Mouse (Mus musculus): Measurements from ENCODE around the gene Sfxn1. TPM values are rescaled to one million over a fixed set of nuclear protein-coding genes. Genes with fewer than 3 reads are reported as not detected.

The Sfxn1 gene
- 53.5 and 54.0 TPM in 2 replicates for polyA plus RNA-seq (2015; fragmentation: Nextera tagmentation; extraction: Ambion mirVana)

DNA sequence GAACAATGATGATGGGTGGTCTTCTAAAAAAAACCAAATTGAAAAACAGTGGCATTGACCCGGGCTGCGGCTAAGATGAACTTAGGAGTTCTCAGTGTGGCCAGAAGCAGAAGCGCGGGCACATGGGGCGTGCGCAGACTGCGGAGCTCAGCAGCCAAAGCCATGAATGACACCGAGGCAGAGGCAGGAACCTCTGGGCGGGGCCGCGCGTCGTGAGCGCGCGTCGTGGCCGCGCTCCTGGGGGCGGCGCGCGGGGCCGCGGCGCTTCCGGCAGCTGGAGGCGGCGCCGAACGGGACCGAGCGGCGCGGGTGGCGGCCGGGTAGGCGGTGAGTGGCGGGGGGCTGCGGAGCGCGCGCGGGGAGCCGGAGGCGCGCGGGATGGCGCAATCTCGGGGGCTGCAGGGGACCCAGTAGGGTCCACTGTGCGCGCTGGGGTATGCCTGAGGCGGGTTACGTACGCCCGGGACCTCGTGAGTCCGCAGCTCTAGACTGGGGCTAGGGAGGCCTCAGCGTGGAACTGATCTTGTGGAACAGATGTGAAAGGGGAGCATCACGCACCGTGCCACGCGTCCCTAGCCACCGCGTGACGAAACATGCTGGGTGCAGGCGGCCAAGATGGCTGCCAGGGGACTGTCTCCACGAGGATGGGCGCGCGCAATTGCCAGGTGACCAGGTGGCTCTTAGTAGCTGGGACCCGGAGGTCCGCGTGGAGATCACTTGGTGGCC lies at the start of gene Sfxn1:
Gene Sfxn1 (plus strand): TSS at position 264 of the 726 bp plus-strand sequence.
- H3K4me3 ChIP-seq (ENCODE audit: low read depth, low read length): peak within 1 kb of the TSS; percentile 86
- H3K27me3 ChIP-seq (ENCODE audit: control insufficient read depth, insufficient read depth, low read depth, low read length): no peaks in the 10 kb centered on the region
- ATAC-seq (ENCODE audit: low read depth): peak; percentile 86
- under 1% methylated on average over 60 of the region's 74 CpGs for WGBS (ENCODE audit: insufficient replicate concordance)
- no peaks in the 10 kb centered on the region for H3K9me3 ChIP-seq (replicated peaks; ENCODE audit: control insufficient read depth, low read length)
- peak within 1 kb of the TSS; percentile 87 for H3K9ac ChIP-seq (ENCODE audit: low read depth, low read length)
- H3K36me3 ChIP-seq (ENCODE audit: control insufficient read depth, insufficient read depth): no peaks in the 10 kb centered on the region
- H3K4me2 ChIP-seq (ENCODE audit: low read depth, low read length): peak within 1 kb of the TSS; percentile 62
- peaks cover 13% of the 10 kb centered on the region for H3K4me1 ChIP-seq (ENCODE audit: control insufficient read depth, low read depth, low read length)
- H3K27ac ChIP-seq (ENCODE audit: low read length): peak within 1 kb of the TSS; percentile 88

DNA sequence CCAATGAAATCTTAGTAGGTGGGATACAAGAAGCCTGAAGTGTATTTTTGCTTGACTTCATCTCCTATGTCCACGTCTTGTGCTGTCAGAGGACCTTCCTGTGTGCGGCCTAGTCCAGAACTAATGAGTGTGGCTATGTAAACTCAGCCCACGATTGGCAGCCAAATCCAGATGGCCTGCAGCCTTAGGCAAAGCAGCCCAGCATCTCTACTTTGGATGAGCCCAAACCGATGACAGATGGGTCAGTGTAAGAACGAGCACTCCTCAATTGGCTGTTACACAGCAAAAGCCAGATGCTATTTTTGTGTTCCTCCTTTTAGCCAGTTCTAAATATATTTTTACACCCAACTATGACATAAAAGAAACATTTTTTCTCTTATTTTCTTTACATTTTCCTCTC lies 48.4 kb upstream of the Sfxn1 start:
- H3K36me3 ChIP-seq (ENCODE audit: control insufficient read depth, insufficient read depth): no peaks in the 10 kb centered on the region
- no peak overlapping the region for H3K9ac ChIP-seq (ENCODE audit: low read depth, low read length)
- H3K27ac ChIP-seq (ENCODE audit: low read length): no peak overlapping the region
- no peaks in the 10 kb centered on the region for H3K4me1 ChIP-seq (ENCODE audit: control insufficient read depth, low read depth, low read length)
- H3K4me3 ChIP-seq (ENCODE audit: low read depth, low read length): no peak overlapping the region
- H3K27me3 ChIP-seq (ENCODE audit: control insufficient read depth, insufficient read depth, low read depth, low read length): no peaks in the 10 kb centered on the region
- H3K4me2 ChIP-seq (ENCODE audit: low read depth, low read length): no peak overlapping the region
- 67% methylated on average over 5 of the region's 5 CpGs for WGBS (ENCODE audit: insufficient replicate concordance)
- ATAC-seq (ENCODE audit: low read depth): no peak
- H3K9me3 ChIP-seq (replicated peaks; ENCODE audit: control insufficient read depth, low read length): no peaks in the 10 kb centered on the region

DNA sequence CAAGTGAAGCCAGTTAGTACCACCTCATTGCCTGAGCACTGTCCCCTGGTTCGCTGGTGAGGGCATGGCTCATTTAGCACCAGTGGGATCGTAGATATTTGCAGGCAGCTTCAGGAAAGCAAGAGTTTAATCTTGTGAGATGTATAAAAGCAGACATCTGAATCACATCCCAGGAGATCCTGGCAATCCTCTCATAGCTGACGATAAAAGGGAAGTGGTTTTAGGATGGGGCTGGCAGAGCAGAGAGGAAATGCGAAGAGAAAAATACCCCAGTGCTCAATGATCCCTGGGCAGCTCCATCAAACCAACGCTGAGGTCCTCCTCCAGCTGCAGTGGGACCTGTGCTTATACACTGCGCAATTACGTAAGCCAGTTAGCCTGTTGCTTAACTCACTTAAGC lies 44.6 kb upstream of the Sfxn1 start:
- 69% methylated on average over 7 of the region's 7 CpGs for WGBS (ENCODE audit: insufficient replicate concordance)
- Histone ChIP-seq H3K4me1 (ENCODE audit: control insufficient read depth, low read depth, low read length) (no peaks in the 10 kb centered on the region), H3K4me2 (ENCODE audit: low read depth, low read length) (no peak overlapping the region), H3K36me3 (ENCODE audit: control insufficient read depth, insufficient read depth) (no peaks in the 10 kb centered on the region), H3K27ac (ENCODE audit: low read length) (no peak overlapping the region), H3K4me3 (ENCODE audit: low read depth, low read length) (no peak overlapping the region), H3K9me3 (replicated peaks; ENCODE audit: control insufficient read depth, low read length) (no peaks in the 10 kb centered on the region), H3K9ac (ENCODE audit: low read depth, low read length) (no peak overlapping the region), H3K27me3 (ENCODE audit: control insufficient read depth, insufficient read depth, low read depth, low read length) (no peaks in the 10 kb centered on the region)
- ATAC-seq (ENCODE audit: low read depth): no peak

DNA sequence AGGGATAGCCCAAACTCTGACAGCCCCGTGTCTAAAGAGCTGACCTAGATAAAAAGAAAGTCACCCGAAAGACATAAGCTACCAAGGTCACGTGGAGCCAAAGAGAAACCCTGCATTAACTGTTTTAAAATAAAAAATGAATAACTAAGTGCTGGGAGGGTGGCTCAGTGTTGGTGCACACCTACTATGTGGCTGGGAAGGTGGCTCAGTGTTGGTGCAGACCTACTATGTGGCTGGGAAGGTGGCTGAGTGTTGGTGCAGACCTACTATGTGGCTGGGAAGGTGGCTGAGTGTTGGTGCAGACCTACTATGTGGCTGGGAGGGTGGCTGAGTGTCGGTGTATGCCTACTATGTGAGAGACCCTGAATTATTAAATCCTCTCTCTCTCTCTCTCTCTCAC lies 38.0 kb upstream of the Sfxn1 start:
- H3K27me3 ChIP-seq (ENCODE audit: control insufficient read depth, insufficient read depth, low read depth, low read length): no peaks in the 10 kb centered on the region
- no peaks in the 10 kb centered on the region for H3K4me1 ChIP-seq (ENCODE audit: control insufficient read depth, low read depth, low read length)
- no peak overlapping the region for H3K4me2 ChIP-seq (ENCODE audit: low read depth, low read length)
- no peak overlapping the region for H3K9ac ChIP-seq (ENCODE audit: low read depth, low read length)
- ATAC-seq (ENCODE audit: low read depth): no peak
- no peak overlapping the region for H3K27ac ChIP-seq (ENCODE audit: low read length)
- 49% methylated on average over 4 of the region's 4 CpGs for WGBS (ENCODE audit: insufficient replicate concordance)
- no peak overlapping the region for H3K4me3 ChIP-seq (ENCODE audit: low read depth, low read length)
- no peaks in the 10 kb centered on the region for H3K36me3 ChIP-seq (ENCODE audit: control insufficient read depth, insufficient read depth)
- no peaks in the 10 kb centered on the region for H3K9me3 ChIP-seq (replicated peaks; ENCODE audit: control insufficient read depth, low read length)

- 46% methylated on average over 1 of the region's 1 CpGs for WGBS (ENCODE audit: insufficient replicate concordance)
- H3K9me3 ChIP-seq (replicated peaks; ENCODE audit: control insufficient read depth, low read length): no peaks in the 10 kb centered on the region
- no peak overlapping the region for H3K9ac ChIP-seq (ENCODE audit: low read depth, low read length)
- ATAC-seq (ENCODE audit: low read depth): no peak
- no peaks in the 10 kb centered on the region for H3K27me3 ChIP-seq (ENCODE audit: control insufficient read depth, insufficient read depth, low read depth, low read length)
- no peak overlapping the region for H3K4me2 ChIP-seq (ENCODE audit: low read depth, low read length)
- no peak overlapping the region for H3K27ac ChIP-seq (ENCODE audit: low read length)
- no peak overlapping the region for H3K4me3 ChIP-seq (ENCODE audit: low read depth, low read length)
- no peaks in the 10 kb centered on the region for H3K4me1 ChIP-seq (ENCODE audit: control insufficient read depth, low read depth, low read length)
- H3K36me3 ChIP-seq (ENCODE audit: control insufficient read depth, insufficient read depth): no peaks in the 10 kb centered on the region
Observed at GRCm38 (mm10) chr13:54035541-54035940, 36.1 kb upstream of the Sfxn1 start.

DNA sequence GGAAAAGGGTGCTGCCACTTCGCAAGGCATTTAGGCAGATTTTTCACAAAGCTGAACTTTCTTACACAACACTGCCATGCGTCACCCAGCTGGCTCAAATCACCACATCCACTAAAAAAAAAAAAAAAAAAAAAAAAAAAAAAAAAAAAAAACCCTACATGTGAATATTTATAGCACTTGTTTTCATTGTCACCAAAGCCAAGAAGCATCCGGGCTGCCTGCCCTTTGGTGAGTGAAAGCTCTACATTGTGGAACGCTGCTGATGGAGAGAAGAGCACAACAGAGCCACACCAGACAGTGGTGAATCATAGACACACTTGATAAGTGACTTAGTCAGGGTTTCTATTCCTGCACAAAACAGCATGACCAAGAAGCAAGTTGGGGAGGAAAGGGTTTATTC lies 33.7 kb upstream of the Sfxn1 start:
- H3K9me3 ChIP-seq (replicated peaks; ENCODE audit: control insufficient read depth, low read length): no peaks in the 10 kb centered on the region
- no peaks in the 10 kb centered on the region for H3K36me3 ChIP-seq (ENCODE audit: control insufficient read depth, insufficient read depth)
- H3K9ac ChIP-seq (ENCODE audit: low read depth, low read length): no peak overlapping the region
- 68% methylated on average over 4 of the region's 4 CpGs for WGBS (ENCODE audit: insufficient replicate concordance)
- no peak overlapping the region for H3K4me3 ChIP-seq (ENCODE audit: low read depth, low read length)
- ATAC-seq (ENCODE audit: low read depth): no peak
- no peak overlapping the region for H3K4me2 ChIP-seq (ENCODE audit: low read depth, low read length)
- no peaks in the 10 kb centered on the region for H3K27me3 ChIP-seq (ENCODE audit: control insufficient read depth, insufficient read depth, low read depth, low read length)
- no peaks in the 10 kb centered on the region for H3K4me1 ChIP-seq (ENCODE audit: control insufficient read depth, low read depth, low read length)
- no peak overlapping the region for H3K27ac ChIP-seq (ENCODE audit: low read length)

- Histone ChIP-seq H3K4me1 (ENCODE audit: control insufficient read depth, low read depth, low read length) (no peaks in the 10 kb centered on the region), H3K27ac (ENCODE audit: low read length) (no peak overlapping the region), H3K36me3 (ENCODE audit: control insufficient read depth, insufficient read depth) (no peaks in the 10 kb centered on the region), H3K9me3 (replicated peaks; ENCODE audit: control insufficient read depth, low read length) (no peaks in the 10 kb centered on the region), H3K27me3 (ENCODE audit: control insufficient read depth, insufficient read depth, low read depth, low read length) (no peaks in the 10 kb centered on the region), H3K4me3 (ENCODE audit: low read depth, low read length) (no peak overlapping the region), H3K9ac (ENCODE audit: low read depth, low read length) (no peak overlapping the region), H3K4me2 (ENCODE audit: low read depth, low read length) (no peak overlapping the region)
- 68% methylated on average over 2 of the region's 2 CpGs for WGBS (ENCODE audit: insufficient replicate concordance)
- ATAC-seq (ENCODE audit: low read depth): no peak
Observed at GRCm38 (mm10) chr13:54040256-54040655, 31.4 kb upstream of the Sfxn1 start.

DNA sequence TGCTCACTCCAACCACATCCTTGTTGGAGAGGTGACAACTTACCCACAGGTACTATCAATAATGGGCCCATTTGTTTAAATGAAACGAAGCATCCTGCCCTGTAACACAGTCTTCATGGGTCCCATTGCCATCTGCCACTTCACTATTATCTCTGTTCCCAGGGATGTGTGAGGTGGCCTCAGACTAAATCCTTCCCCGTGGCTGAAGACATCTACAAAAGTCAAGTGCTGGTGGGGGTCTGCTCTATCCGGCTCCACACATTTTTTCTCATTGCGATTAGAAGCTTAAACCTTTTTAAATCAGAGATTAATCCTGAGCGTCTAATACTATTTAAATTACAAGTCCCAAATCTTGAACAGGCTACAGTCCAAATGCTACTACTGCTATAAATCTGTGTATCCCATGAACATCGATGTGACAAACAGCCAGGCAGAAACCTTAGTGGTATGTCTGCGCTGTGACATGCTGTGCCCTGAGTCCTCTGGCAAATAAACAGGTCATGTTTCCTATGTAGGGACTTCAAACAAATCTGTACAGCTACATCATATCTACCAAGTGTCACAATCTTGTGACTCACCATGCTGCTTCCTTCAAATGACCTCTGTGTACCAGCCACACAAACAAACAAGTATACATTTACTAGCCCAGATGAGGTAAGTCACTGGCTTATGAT lies 22.9 kb upstream of the Sfxn1 start:
- Histone ChIP-seq H3K36me3 (ENCODE audit: control insufficient read depth, insufficient read depth) (no peaks in the 10 kb centered on the region), H3K9ac (ENCODE audit: low read depth, low read length) (no peak overlapping the region), H3K4me1 (ENCODE audit: control insufficient read depth, low read depth, low read length) (no peaks in the 10 kb centered on the region), H3K4me2 (ENCODE audit: low read depth, low read length) (no peak overlapping the region), H3K27ac (ENCODE audit: low read length) (no peak overlapping the region), H3K27me3 (ENCODE audit: control insufficient read depth, insufficient read depth, low read depth, low read length) (peaks cover 5% of the 10 kb centered on the region), H3K9me3 (replicated peaks; ENCODE audit: control insufficient read depth, low read length) (no peaks in the 10 kb centered on the region), H3K4me3 (ENCODE audit: low read depth, low read length) (no peak overlapping the region)
- no peak for ATAC-seq (ENCODE audit: low read depth)
- WGBS (ENCODE audit: insufficient replicate concordance): 56% methylated on average over 7 of the region's 7 CpGs

- Histone ChIP-seq H3K27ac (ENCODE audit: low read length) (no peak overlapping the region), H3K4me2 (ENCODE audit: low read depth, low read length) (no peak overlapping the region), H3K9ac (ENCODE audit: low read depth, low read length) (no peak overlapping the region), H3K4me3 (ENCODE audit: low read depth, low read length) (no peak overlapping the region), H3K36me3 (ENCODE audit: control insufficient read depth, insufficient read depth) (no peaks in the 10 kb centered on the region), H3K9me3 (replicated peaks; ENCODE audit: control insufficient read depth, low read length) (no peaks in the 10 kb centered on the region), H3K4me1 (ENCODE audit: control insufficient read depth, low read depth, low read length) (no peaks in the 10 kb centered on the region), H3K27me3 (ENCODE audit: control insufficient read depth, insufficient read depth, low read depth, low read length) (peaks cover 27% of the 10 kb centered on the region)
- ATAC-seq (ENCODE audit: low read depth): no peak
- WGBS (ENCODE audit: insufficient replicate concordance): 58% methylated on average over 7 of the region's 7 CpGs
Observed at GRCm38 (mm10) chr13:54051641-54052040, 20.0 kb upstream of the Sfxn1 start.
